Mouse (Mus musculus) cerebellum, postnatal 14 days (tissue): ENCODE results near the gene Efhd2.
A peak's percentile ranks its signal among the peaks of the same experiment; 100 is the strongest.

Experiments
- DNase-seq, 2 experiments: peaks; one replicate each; pipeline ENCODE4 v3.0.0; 2021; ENCODE audit warnings: mixed read lengths in 2 of 2

The Efhd2 gene

GRCm38 (mm10) chr4:141857422-141857930 is 17.2 kb downstream of the Efhd2 start:
- peak; percentile 93 for DNase-seq

- peak; percentile 81 to 88 for DNase-seq
These were observed 21.3 kb downstream of the Efhd2 start for GRCm38 (mm10) chr4:141853437-141853836.

- DNase-seq: no peak
These were observed 28.7 kb downstream of the Efhd2 start, which contains the start of gene Ctrc for GRCm38 (mm10) chr4:141845999-141846398. Gene Ctrc, minus strand, starts transcription at chr4:141846359.

GRCm38 (mm10) chr4:141834536-141835095 is 40.1 kb downstream of the Efhd2 start:
- DNase-seq: no peak

GRCm38 (mm10) chr4:141833911-141834310 is 40.8 kb downstream of the Efhd2 start:
- DNase-seq: no peak

- no peak for DNase-seq
These were observed 43.4 kb downstream of the Efhd2 start for GRCm38 (mm10) chr4:141831361-141831760.

- DNase-seq: no peak
These were observed 44.3 kb downstream of the Efhd2 start for GRCm38 (mm10) chr4:141830381-141830780.

GRCm38 (mm10) chr4:141828177-141828576 is 46.5 kb downstream of the Efhd2 start:
- DNase-seq: no peak

- DNase-seq: no peak
These were observed 47.3 kb downstream of the Efhd2 start for GRCm38 (mm10) chr4:141827401-141827800.

- no peak for DNase-seq
These were observed 48.7 kb downstream of the Efhd2 start, which contains the start of gene Cela2a for GRCm38 (mm10) chr4:141826060-141826459. Gene Cela2a, minus strand, starts transcription at chr4:141826160.

- no peak for DNase-seq
These were observed 51.7 kb downstream of the Efhd2 start for GRCm38 (mm10) chr4:141822979-141823378.

- no peak for DNase-seq
These were observed 52.6 kb downstream of the Efhd2 start for GRCm38 (mm10) chr4:141822089-141822488.

- no peak for DNase-seq
These were observed 53.5 kb downstream of the Efhd2 start for GRCm38 (mm10) chr4:141821178-141821577.

- DNase-seq: no peak
These were observed 55.4 kb downstream of the Efhd2 start for GRCm38 (mm10) chr4:141819316-141819715.

- no peak for DNase-seq
These were observed 55.9 kb downstream of the Efhd2 start for GRCm38 (mm10) chr4:141818861-141819260.

- DNase-seq: no peak
These were observed 57.0 kb downstream of the Efhd2 start for GRCm38 (mm10) chr4:141817706-141818105.

- no peak for DNase-seq
These were observed 57.7 kb downstream of the Efhd2 start for GRCm38 (mm10) chr4:141816776-141817655.

- DNase-seq: no peak
These were observed 58.5 kb downstream of the Efhd2 start for GRCm38 (mm10) chr4:141816267-141816666.

- DNase-seq: no peak
These were observed 63.3 kb downstream of the Efhd2 start for GRCm38 (mm10) chr4:141811375-141811774.

GRCm38 (mm10) chr4:141810975-141811374 is 63.7 kb downstream of the Efhd2 start:
- DNase-seq: no peak

GRCm38 (mm10) chr4:141809850-141810464 is 64.8 kb downstream of the Efhd2 start:
- peak in 1 of 2 experiments; percentile 43 for DNase-seq
